Mouse (Mus musculus): ENCODE measurements at regions not wholly inside any gene's neighbourhood (a gene's known extent, or its start where the extent isn't known, plus 50 kb on each side); places are given as distances from the start of the nearest gene placed in this dataset.

DNA sequence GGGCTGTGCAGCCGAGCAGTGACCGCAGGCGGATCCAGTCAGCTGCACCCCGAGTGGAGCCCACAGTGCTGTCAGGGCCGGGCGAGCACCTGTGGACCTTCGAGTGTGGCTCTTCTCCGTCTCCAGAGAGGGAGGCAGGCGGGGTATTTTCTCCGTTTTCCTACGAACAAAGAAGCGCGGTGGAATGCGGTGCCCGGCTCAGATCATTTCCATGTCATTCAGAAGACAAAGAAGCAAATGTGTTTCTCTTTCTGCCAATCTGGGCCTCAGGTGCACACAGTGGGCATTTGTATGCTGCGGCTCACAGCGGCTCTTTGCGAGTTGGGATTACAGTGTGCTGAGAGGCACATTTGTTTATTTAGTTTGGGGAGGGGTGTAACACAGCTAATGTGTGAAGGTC, 483.1 kb downstream of the Ajap1 start:
- H3K9me3 ChIP-seq (replicated peaks; ENCODE audit: low read length) = peaks cover 96% of the 10 kb centered on the region
- TF ChIP-seq NELFE (IDR thresholded peaks at IDR 0.05; ENCODE audit: low read depth, low read length) = no peak
- TF ChIP-seq MAFK (IDR thresholded peaks at IDR 0.05; ENCODE audit: insufficient replicate concordance, low read length) = no peak
- no peak for TF ChIP-seq IRF4 (IDR thresholded peaks at IDR 0.05; ENCODE audit: low read depth, low read length)
- TF ChIP-seq MYC (IDR thresholded peaks at IDR 0.05; ENCODE audit: low read depth, low read length) = no peak
- no peak for TF ChIP-seq MXI1 (IDR thresholded peaks at IDR 0.05; ENCODE audit: low read depth, low read length)
- TF ChIP-seq MAZ (IDR thresholded peaks at IDR 0.05; ENCODE audit: low read depth, low read length) = no peak
- TF ChIP-seq TCF12 (IDR thresholded peaks at IDR 0.05; ENCODE audit: low read depth, low read length) = no peak
- no peak for TF ChIP-seq ZMIZ1 (IDR thresholded peaks at IDR 0.05; ENCODE audit: low read depth, low read length)

GRCm38 (mm10) chr4:152997251-152997650, 485.4 kb downstream of the Ajap1 start:
- H3K27me3 ChIP-seq (replicated peaks) = no peaks in the 10 kb centered on the region
- dilution Hi-C loops (cut with MboI; ENCODE audit: extremely low pct_ligation_motif_present, extremely low pct_unique_long_range_greater_than_20kb, low sequenced_read_pairs) = no loop called here
- H3K36me3 ChIP-seq (replicated peaks in 1 of 2; ENCODE audit: control insufficient read depth in 1 of 2, insufficient read depth in 1 of 2, low read length in 1 of 2) = no peaks in the 10 kb centered on the region
- TF ChIP-seq BHLHE40 (IDR thresholded peaks at IDR 0.05; ENCODE audit: low read depth, low read length) = no peak
- TF ChIP-seq PAX5 (IDR thresholded peaks at IDR 0.05; ENCODE audit: low read length) = no peak
- no peak for TF ChIP-seq EP300 (IDR thresholded peaks at IDR 0.05; ENCODE audit: low read length)
- no peak for TF ChIP-seq JUND (conservative IDR thresholded peaks at IDR 0.05; ENCODE audit: low read depth, low read length)
- no peak for TF ChIP-seq TBP (conservative IDR thresholded peaks at IDR 0.05; ENCODE audit: low read depth, low read length)
- no peak for TF ChIP-seq UBTF (IDR thresholded peaks at IDR 0.05; ENCODE audit: low read depth, low read length)
- TF ChIP-seq POLR2AphosphoS2 (IDR thresholded peaks at IDR 0.05; ENCODE audit: low read depth, low read length) = no peak
- TF ChIP-seq MAFK (IDR thresholded peaks at IDR 0.05; ENCODE audit: insufficient replicate concordance, low read length) = no peak
- no peak for TF ChIP-seq USF2 (conservative IDR thresholded peaks at IDR 0.05; ENCODE audit: low read depth, low read length)
- TF ChIP-seq CHD1 (IDR thresholded peaks at IDR 0.05; ENCODE audit: low read depth, low read length) = no peak
- peaks cover 95% of the 10 kb centered on the region for H3K9me3 ChIP-seq (replicated peaks; ENCODE audit: low read length)
- H3K79me2 ChIP-seq (replicated peaks; ENCODE audit: control insufficient read depth, extremely low read depth, insufficient read depth, poor library complexity, severe bottlenecking) = no peaks in the 10 kb centered on the region
- no peak overlapping the region for H3K9ac ChIP-seq (ENCODE audit: insufficient read depth, low read depth)
- H3K27ac ChIP-seq (ENCODE audit: insufficient read depth, low read depth) = no peak overlapping the region
- H3K4me1 ChIP-seq (ENCODE audit: control insufficient read depth in 1 of 2, insufficient read depth in 2 of 2) = no peaks in the 10 kb centered on the region
- H3K4me2 ChIP-seq (ENCODE audit: insufficient read depth, low read depth, poor library complexity, severe bottlenecking) = no peak overlapping the region
- H3K4me3 ChIP-seq (replicated peaks in 1 of 3; ENCODE audit: low read depth in 2 of 3, low read length in 2 of 3, poor library complexity in 1 of 3) = no peak overlapping the region
- in situ Hi-C loops (cut with MboI; ENCODE audit: low pct_ligation_motif_present, low pct_unique_long_range_greater_than_20kb, low sequenced_read_pairs) = no loop called here
- no peak for DNase-seq (ENCODE audit: extremely low read depth)

More for the DNA sequence above, 483.1 kb downstream of the Ajap1 start:
- H3K36me3 ChIP-seq (replicated peaks in 1 of 2; ENCODE audit: control insufficient read depth in 1 of 2, insufficient read depth in 1 of 2, low read length in 1 of 2) = no peaks in the 10 kb centered on the region
- no peak overlapping the region for H3K4me2 ChIP-seq (ENCODE audit: insufficient read depth, low read depth, poor library complexity, severe bottlenecking)
- no peak overlapping the region for H3K9ac ChIP-seq (ENCODE audit: insufficient read depth, low read depth)
- in situ Hi-C loops (cut with MboI; ENCODE audit: low pct_ligation_motif_present, low pct_unique_long_range_greater_than_20kb, low sequenced_read_pairs) (no loop called here), dilution Hi-C loops (cut with MboI; ENCODE audit: extremely low pct_ligation_motif_present, extremely low pct_unique_long_range_greater_than_20kb, low sequenced_read_pairs) (no loop called here)
- H3K27me3 ChIP-seq (replicated peaks) = no peaks in the 10 kb centered on the region
- H3K79me2 ChIP-seq (replicated peaks; ENCODE audit: control insufficient read depth, extremely low read depth, insufficient read depth, poor library complexity, severe bottlenecking) = no peaks in the 10 kb centered on the region
- DNase-seq (ENCODE audit: extremely low read depth) = no peak
- no peaks in the 10 kb centered on the region for H3K4me1 ChIP-seq (ENCODE audit: control insufficient read depth in 1 of 2, insufficient read depth in 2 of 2)
- H3K4me3 ChIP-seq (replicated peaks in 1 of 3; ENCODE audit: low read depth in 2 of 3, low read length in 2 of 3, poor library complexity in 1 of 3) = no peak overlapping the region
- H3K27ac ChIP-seq (ENCODE audit: insufficient read depth, low read depth) = no peak overlapping the region
